Mouse (Mus musculus): Measurements from ENCODE around the gene Manf. TPM values are rescaled to one million over a fixed set of nuclear protein-coding genes. Genes with fewer than 3 reads are reported as not detected.

Manf gene
- total and polyA plus RNA-seq, 3 experiments, result 181 to 358 (median 292) TPM

GRCm38 (mm10) chr9:106934998-106935397, 43.2 kb upstream of the Manf start:
- Histone ChIP-seq H3K9me3 (replicated peaks; ENCODE audit: low read length) (peaks cover 3% of the 10 kb centered on the region), H3K9ac (ENCODE audit: insufficient read depth, low read depth) (no peak overlapping the region), H3K36me3 (replicated peaks in 1 of 2; ENCODE audit: control insufficient read depth in 1 of 2, insufficient read depth in 1 of 2, low read length in 1 of 2) (no peaks in the 10 kb centered on the region), H3K4me3 (replicated peaks in 1 of 3; ENCODE audit: low read depth in 2 of 3, low read length in 2 of 3, poor library complexity in 1 of 3) (no peak overlapping the region), H3K4me2 (ENCODE audit: insufficient read depth, low read depth, poor library complexity, severe bottlenecking) (no peak overlapping the region), H3K27me3 (replicated peaks) (peaks cover 41% of the 10 kb centered on the region), H3K79me2 (replicated peaks; ENCODE audit: control insufficient read depth, extremely low read depth, insufficient read depth, poor library complexity, severe bottlenecking) (no peaks in the 10 kb centered on the region), H3K27ac (ENCODE audit: insufficient read depth, low read depth) (no peak overlapping the region), H3K4me1 (ENCODE audit: control insufficient read depth in 1 of 2, insufficient read depth in 2 of 2) (peaks cover 2 to 5% of the 10 kb centered on the region in 2 experiments; a peak in 2 of 4 replicates)
- in situ Hi-C loops (cut with MboI; ENCODE audit: low pct_ligation_motif_present, low pct_unique_long_range_greater_than_20kb, low sequenced_read_pairs) (loop anchor here (25.0 kb wide), 1 partner anchor 552 kb away; no protein-coding TSS in a partner anchor), dilution Hi-C loops (cut with MboI; ENCODE audit: extremely low pct_ligation_motif_present, extremely low pct_unique_long_range_greater_than_20kb, low sequenced_read_pairs) (no loop called here)
- no peak for TF ChIP-seq CHD1 (IDR thresholded peaks at IDR 0.05; ENCODE audit: low read depth, low read length)
- TF ChIP-seq MAX (IDR thresholded peaks at IDR 0.05; ENCODE audit: low read length), result no peak
- no peak for DNase-seq (ENCODE audit: extremely low read depth)

DNA sequence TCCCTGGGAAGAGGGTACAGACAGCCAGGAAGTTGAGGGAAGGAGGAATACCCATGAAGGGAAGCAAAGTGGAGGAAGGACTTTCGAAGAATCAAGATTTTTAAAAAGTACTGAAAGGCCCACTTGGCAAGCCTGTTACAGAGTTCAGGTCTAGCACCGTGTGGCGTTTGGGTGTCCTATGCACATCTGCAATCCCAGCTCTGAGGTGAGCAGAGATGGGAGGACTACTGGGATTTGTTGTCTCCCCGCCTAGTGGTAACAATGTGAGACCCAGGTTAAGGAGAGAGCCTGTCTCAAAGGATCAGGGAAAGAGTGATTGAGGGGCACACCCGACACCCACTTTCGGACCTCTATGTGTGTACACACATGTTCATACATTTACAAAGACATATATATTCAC, 23.1 kb upstream of the Manf start:
- TF ChIP-seq SMC3 (IDR thresholded peaks at IDR 0.05; ENCODE audit: low read depth, low read length) (no peak), CHD2 (IDR thresholded peaks at IDR 0.05; ENCODE audit: low read length) (no peak), TCF12 (IDR thresholded peaks at IDR 0.05; ENCODE audit: low read depth, low read length) (no peak), HCFC1 (IDR thresholded peaks at IDR 0.05; ENCODE audit: low read depth, low read length) (no peak), ZC3H11A (IDR thresholded peaks at IDR 0.05; ENCODE audit: low read depth, low read length) (no peak), RAD21 (IDR thresholded peaks at IDR 0.05; ENCODE audit: low read depth, low read length) (no peak), ZKSCAN1 (IDR thresholded peaks at IDR 0.05; ENCODE audit: borderline replicate concordance, low read depth, low read length) (no peak)
- dilution Hi-C loops (cut with MboI; ENCODE audit: extremely low pct_ligation_motif_present, extremely low pct_unique_long_range_greater_than_20kb, low sequenced_read_pairs) (no loop called here), in situ Hi-C loops (cut with MboI; ENCODE audit: low pct_ligation_motif_present, low pct_unique_long_range_greater_than_20kb, low sequenced_read_pairs) (no loop called here)
- no peaks in the 10 kb centered on the region for H3K36me3 ChIP-seq (replicated peaks in 1 of 2; ENCODE audit: control insufficient read depth in 1 of 2, insufficient read depth in 1 of 2, low read length in 1 of 2)
- no peak overlapping the region for H3K4me2 ChIP-seq (ENCODE audit: insufficient read depth, low read depth, poor library complexity, severe bottlenecking)
- H3K27me3 ChIP-seq (replicated peaks), result peaks cover 30% of the 10 kb centered on the region
- H3K79me2 ChIP-seq (replicated peaks; ENCODE audit: control insufficient read depth, extremely low read depth, insufficient read depth, poor library complexity, severe bottlenecking), result no peaks in the 10 kb centered on the region
- no peaks in the 10 kb centered on the region for H3K4me1 ChIP-seq (ENCODE audit: control insufficient read depth in 1 of 2, insufficient read depth in 2 of 2)
- DNase-seq (ENCODE audit: extremely low read depth), result no peak
- H3K9me3 ChIP-seq (replicated peaks; ENCODE audit: low read length), result no peaks in the 10 kb centered on the region
- no peak overlapping the region for H3K4me3 ChIP-seq (replicated peaks in 1 of 3; ENCODE audit: low read depth in 2 of 3, low read length in 2 of 3, poor library complexity in 1 of 3)
- H3K9ac ChIP-seq (ENCODE audit: insufficient read depth, low read depth), result no peak overlapping the region
- no peak overlapping the region for H3K27ac ChIP-seq (ENCODE audit: insufficient read depth, low read depth)

DNA sequence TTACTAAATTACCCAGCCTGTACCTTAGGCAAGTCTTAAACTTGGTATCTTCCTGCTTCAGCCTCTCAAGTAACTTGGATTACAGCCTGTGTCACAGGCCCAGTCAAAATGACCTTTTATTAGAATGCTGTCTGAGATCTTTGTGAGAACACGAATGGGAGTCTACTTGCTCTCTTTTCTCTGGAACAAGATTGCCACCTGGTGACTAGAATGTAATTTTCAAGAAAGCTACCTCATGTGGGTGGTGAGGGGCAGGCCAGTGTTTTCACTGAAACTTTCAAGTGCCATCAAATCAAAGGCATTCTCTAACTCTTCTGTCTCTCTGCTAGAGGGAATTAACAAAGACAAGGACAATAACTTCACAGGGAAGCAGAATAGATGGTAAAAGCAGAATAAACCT, 22.0 kb upstream of the Manf start:
- H3K9ac ChIP-seq (ENCODE audit: insufficient read depth, low read depth), result no peak overlapping the region
- H3K27me3 ChIP-seq (replicated peaks), result peaks cover 32% of the 10 kb centered on the region
- dilution Hi-C loops (cut with MboI; ENCODE audit: extremely low pct_ligation_motif_present, extremely low pct_unique_long_range_greater_than_20kb, low sequenced_read_pairs) (no loop called here), in situ Hi-C loops (cut with MboI; ENCODE audit: low pct_ligation_motif_present, low pct_unique_long_range_greater_than_20kb, low sequenced_read_pairs) (no loop called here)
- no peak overlapping the region for H3K4me2 ChIP-seq (ENCODE audit: insufficient read depth, low read depth, poor library complexity, severe bottlenecking)
- no peaks in the 10 kb centered on the region for H3K4me1 ChIP-seq (ENCODE audit: control insufficient read depth in 1 of 2, insufficient read depth in 2 of 2)
- H3K4me3 ChIP-seq (replicated peaks in 1 of 3; ENCODE audit: low read depth in 2 of 3, low read length in 2 of 3, poor library complexity in 1 of 3), result no peak overlapping the region
- no peaks in the 10 kb centered on the region for H3K36me3 ChIP-seq (replicated peaks in 1 of 2; ENCODE audit: control insufficient read depth in 1 of 2, insufficient read depth in 1 of 2, low read length in 1 of 2)
- H3K27ac ChIP-seq (ENCODE audit: insufficient read depth, low read depth), result no peak overlapping the region
- H3K9me3 ChIP-seq (replicated peaks; ENCODE audit: low read length), result no peaks in the 10 kb centered on the region
- no peaks in the 10 kb centered on the region for H3K79me2 ChIP-seq (replicated peaks; ENCODE audit: control insufficient read depth, extremely low read depth, insufficient read depth, poor library complexity, severe bottlenecking)
- TF ChIP-seq MAZ (IDR thresholded peaks at IDR 0.05; ENCODE audit: low read depth, low read length) (no peak), SMC3 (IDR thresholded peaks at IDR 0.05; ENCODE audit: low read depth, low read length) (peak; percentile 36), RAD21 (IDR thresholded peaks at IDR 0.05; ENCODE audit: low read depth, low read length) (peak; percentile 59), NELFE (IDR thresholded peaks at IDR 0.05; ENCODE audit: low read depth, low read length) (no peak), CTCF (conservative IDR thresholded peaks at IDR 0.05 in 1 of 2, IDR thresholded peaks at IDR 0.05 in 1 of 2; ENCODE audit: low read depth in 2 of 2, low read length in 2 of 2) (peak in 1 of 2 experiments; percentile 63; a peak in 2 of 4 replicates)
- no peak for DNase-seq (ENCODE audit: extremely low read depth)

Data from CH12.LX (cell line).